Mouse (Mus musculus) kidney, postnatal 25 days (tissue): Measurements from ENCODE around the gene Prom2.

Experiments used
- DNase-seq, 2 experiments: peaks; one replicate each; pipeline ENCODE4 v3.0.0; 2021; ENCODE audit warnings: mixed read lengths in 2 of 2

Prom2 gene

DNA sequence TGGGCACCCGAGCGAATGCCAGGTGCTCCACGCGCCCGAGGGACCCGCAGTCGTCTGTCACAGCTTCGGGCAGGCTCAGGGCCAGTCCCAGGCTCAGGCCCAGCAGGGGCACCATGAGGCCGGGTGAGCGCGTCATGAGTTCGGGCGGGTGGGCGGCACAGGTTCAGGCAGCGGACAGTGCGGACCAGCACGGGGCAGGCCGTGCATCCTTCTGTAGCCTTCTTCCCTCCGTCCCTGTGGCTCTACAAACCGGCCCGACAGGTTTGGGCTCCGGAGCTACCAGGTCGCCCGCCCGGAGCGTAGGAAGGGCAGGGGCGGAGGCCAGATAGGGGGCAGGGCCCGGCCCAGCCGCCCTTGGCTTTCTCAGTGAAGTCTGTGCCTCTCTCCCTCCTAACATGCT is at the start of gene Prom2:
Gene Prom2, minus strand, starts transcription at position 283 of the 400 bp plus-strand sequence.
- DNase-seq = peak; percentile 54 to 81

- peak in 1 of 2 experiments; percentile 36 for DNase-seq
Measured at GRCm38 (mm10) chr2:127590840-127591239, 49.6 kb upstream of the Prom2 start.

DNA sequence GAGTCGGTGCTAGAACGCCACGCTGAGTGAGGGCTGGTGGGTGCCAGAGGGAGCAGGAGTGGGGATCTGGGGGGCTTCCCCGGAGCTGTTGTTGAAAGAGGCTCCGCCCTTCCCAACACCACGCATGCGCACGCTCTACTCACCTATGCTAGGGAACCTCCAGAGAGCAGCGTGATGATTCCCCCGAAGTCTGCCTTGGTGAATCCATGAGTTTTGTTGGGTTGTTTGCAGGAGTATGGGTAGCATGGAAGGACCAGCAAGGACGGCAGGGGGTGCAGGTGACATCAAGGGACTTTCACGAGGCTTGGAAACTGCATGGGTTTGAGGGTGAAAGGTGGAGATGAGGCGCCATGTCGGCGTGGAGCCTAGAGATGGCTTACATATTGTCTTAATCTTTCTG is 48.9 kb upstream of the Prom2 start:
- DNase-seq = peak in 1 of 2 experiments; percentile 18

DNA sequence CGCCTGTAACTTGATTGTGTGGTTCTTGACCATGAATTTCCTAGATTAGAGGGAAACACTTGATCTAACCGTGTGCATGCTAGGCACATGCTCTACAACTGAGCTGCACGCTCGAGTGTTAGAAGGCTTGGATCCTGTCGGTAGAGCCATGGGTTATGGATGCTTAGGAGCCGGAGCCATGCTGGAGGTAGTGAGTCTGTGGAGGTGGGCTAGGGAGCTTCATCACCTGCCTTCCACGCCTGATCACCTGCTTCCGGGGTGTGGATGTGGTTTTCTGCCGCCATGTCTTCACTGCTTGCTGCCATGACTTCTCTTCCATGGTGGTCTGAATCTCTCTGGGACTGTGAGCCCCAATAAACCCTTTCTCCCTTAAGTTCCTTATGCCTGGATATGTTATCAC is 47.6 kb upstream of the Prom2 start:
- DNase-seq = no peak

- DNase-seq = no peak
Measured at GRCm38 (mm10) chr2:127587514-127587844, 46.2 kb upstream of the Prom2 start.

- DNase-seq = peak; percentile 88 to 91
Measured at GRCm38 (mm10) chr2:127586694-127587513, 45.6 kb upstream of the Prom2 start, which contains the start of the genes Zfp661 and Mrps5. Gene Zfp661, minus strand, starts transcription at chr2:127587094. Gene Mrps5, plus strand, starts transcription at chr2:127587222.

- DNase-seq = peak; percentile 96 to 98
Measured at GRCm38 (mm10) chr2:127584436-127584858, 43.2 kb upstream of the Prom2 start.

GRCm38 (mm10) chr2:127573322-127573721 is 32.1 kb upstream of the Prom2 start:
- DNase-seq = no peak

- DNase-seq = peak; percentile 81 to 89
Measured at GRCm38 (mm10) chr2:127559070-127559966, 18.1 kb upstream of the Prom2 start.

DNA sequence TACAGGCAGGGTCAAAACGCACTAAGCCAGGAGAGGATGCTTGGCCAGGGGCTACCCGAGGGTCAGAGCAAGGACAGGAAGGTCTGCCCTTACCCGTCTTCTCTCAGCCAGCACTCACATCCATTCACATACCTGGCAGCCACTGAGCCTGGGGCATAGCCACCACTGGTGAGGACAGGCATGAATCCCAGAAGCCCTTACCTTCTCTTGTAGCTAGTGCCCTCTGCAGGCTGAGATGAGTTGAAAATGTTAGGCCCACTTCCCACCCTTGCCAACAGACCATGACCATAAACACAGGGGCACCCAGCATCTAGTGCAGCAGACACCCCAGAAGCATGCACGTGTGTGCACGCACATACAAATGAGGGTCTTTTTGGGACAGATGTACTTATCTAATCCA is 9.8 kb upstream of the Prom2 start:
- DNase-seq = peak; percentile 22 to 40

- no peak for DNase-seq
Measured at GRCm38 (mm10) chr2:127550446-127550845, 9.2 kb upstream of the Prom2 start.

DNA sequence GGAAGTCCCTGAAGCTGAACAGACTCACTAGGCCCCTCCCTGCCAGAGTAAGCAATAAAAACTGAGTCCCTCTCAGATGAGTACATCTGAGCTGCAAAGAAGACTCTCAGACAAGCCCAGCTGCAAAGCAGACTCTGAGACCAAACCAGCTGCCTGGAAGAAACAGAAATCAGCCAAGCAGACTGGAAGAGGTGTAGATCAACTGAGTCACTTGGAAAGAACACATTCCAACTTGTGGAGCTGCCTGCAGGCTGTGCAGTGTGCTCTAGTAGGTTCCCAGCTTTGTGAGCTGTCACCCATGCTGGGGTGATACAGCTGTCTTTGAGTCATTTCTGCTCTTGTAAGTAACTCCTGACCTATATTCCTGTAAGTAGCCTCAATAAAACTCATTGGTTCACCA is 8.4 kb upstream of the Prom2 start:
- no peak for DNase-seq

GRCm38 (mm10) chr2:127548342-127549074 is 7.2 kb upstream of the Prom2 start:
- DNase-seq = no peak

DNA sequence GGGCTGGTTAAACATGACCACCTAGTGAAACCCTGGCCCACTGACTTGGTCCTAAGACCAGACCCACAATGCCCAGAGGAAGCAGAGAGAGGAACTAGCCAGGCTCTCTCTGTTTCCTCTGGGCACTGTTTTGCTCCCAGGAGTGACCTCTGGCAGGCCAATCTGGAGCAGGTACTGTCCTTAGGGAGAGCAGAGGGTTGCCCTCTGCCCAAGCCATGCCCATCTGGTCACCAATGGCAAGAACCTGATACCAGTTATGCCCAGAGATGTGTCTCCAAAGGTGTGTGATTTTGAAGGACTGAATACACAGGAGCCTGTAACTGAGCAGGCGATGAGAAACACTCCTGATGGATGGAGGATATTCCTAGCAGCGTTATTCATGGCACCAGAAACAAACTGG is 430 bp upstream of the Prom2 start:
- no peak for DNase-seq

- DNase-seq = peak in 1 of 2 experiments; percentile 28
Measured at GRCm38 (mm10) chr2:127539494-127539893, 1.8 kb downstream of the Prom2 start.

GRCm38 (mm10) chr2:127537548-127537947 is 3.7 kb downstream of the Prom2 start:
- no peak for DNase-seq

- DNase-seq = no peak
Measured at GRCm38 (mm10) chr2:127535363-127535762, 5.9 kb downstream of the Prom2 start.

- peak in 1 of 2 experiments; percentile 20 for DNase-seq
Measured at GRCm38 (mm10) chr2:127532379-127532778, 8.9 kb downstream of the Prom2 start.

- no peak for DNase-seq
Measured at GRCm38 (mm10) chr2:127531592-127531991, 9.7 kb downstream of the Prom2 start.

DNA sequence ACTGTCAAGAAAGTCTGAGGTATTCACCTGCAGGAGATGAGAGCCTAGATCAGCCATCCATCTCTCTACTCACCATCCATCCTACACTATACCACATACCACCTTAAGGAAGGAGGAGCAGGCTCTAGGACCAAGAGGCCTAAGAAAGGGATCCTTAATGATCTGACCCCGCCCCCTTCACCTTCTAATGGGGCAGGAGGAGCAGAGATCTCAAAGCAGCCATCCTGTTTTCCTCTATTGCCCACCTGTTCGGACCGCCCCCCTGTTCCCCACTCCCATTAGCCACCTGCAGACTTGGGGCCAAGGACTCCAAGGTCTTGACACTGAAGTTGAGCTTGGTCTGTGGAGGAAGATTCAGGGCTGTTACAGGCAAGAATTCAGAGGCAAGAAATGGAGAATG is 10.8 kb downstream of the Prom2 start:
- no peak for DNase-seq

DNA sequence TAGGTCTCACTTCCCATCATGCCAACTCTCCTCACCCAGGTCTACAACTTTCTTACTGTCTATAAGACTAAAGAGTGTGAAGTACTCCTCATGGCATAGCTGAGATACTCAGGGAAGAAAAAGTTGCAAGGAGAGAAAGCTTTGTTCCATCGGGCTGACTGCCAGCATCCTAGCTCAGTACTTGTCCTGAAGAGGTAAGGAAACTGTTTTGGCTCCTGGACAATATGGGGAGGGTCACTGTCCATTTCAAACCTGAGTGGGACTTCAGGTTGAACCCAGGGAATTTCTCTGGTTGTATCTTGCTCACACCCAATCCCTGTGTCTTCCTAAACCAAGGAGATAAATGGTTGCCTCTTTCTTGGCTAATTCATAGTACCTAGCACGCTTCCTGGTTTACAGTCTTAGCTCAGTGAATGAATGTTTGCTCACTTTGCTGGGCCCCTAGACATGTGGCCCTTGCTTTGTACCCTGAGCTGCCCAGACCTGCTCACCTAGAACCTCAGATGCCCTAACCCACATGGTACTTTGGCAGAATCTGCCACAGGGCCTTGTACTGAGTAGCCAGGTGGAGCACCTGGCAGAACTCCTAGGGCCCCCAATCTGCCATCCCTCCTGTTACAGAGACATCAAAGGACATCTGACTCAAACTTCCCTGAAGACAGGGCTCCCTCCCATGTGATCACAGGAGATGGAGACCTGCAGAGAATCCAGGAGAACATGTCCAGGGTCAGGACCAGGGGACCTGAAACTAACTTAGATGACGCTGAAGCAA is 16.1 kb downstream of the Prom2 start:
- no peak for DNase-seq
